Mouse (Mus musculus) G1E (cell line): ENCODE measurements around the gene Prpf8.
"Not testable (repeated sequence)": the region's sequence is repeated elsewhere in the genome, so short reads cannot be mapped to it uniquely, and the experiment has no call there.

Source experiments
- CTCF ChIP-seq: IDR thresholded peaks from 2 replicates; pipeline ENCODE4 v1.5.1; 2012; ENCODE audit warnings: low read depth, low read length, inconsistent platforms, mixed read lengths
- GATA1 ChIP-seq: IDR thresholded peaks from 2 replicates; pipeline ENCODE4 v1.6.1; 2012; ENCODE audit warnings: borderline replicate concordance, low read length, inconsistent platforms, mixed read lengths
- GATA2 ChIP-seq: IDR thresholded peaks from 2 replicates; pipeline ENCODE4 v1.6.1; 2012; ENCODE audit warnings: low read depth, low read length, inconsistent platforms, borderline replicate concordance
- POLR2AphosphoS5 ChIP-seq: IDR thresholded peaks from 2 replicates; pipeline ENCODE4 v1.6.1; 2012; ENCODE audit warnings: low read depth, low read length, inconsistent platforms; ENCODE audit not compliant: insufficient replicate concordance

DNA sequence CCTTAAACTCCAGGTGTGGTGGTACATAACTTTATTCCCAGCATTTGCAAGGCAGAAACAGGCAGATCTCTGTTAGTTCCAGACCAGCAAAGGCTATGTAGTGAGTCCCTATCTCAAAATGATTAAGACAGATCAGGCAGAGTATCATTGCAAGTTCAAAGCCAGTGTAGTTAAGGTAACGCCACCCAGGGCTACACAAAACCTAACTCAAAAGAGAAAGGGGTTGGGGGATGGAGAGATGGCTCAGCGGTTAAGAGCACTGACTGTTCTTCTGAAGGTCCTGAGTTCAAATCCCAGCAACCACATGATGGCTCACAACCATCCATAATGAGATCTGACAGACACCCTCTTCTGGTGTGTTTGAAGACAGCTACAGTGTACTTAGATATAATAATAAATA is 30.6 kb upstream of the Prpf8 start:
- TF ChIP-seq CTCF, GATA1, GATA2, POLR2AphosphoS5: not testable (repeated sequence)
